Mouse (Mus musculus) lung, postnatal 4 days (tissue): Measurements from ENCODE around the gene Slc17a6.
A peak's percentile ranks its signal among the peaks of the same experiment; 100 is the strongest.

Source experiments
- DNase-seq, 2 experiments: peaks; one replicate each; pipeline ENCODE4 v3.0.0; 2021

Slc17a6 gene

DNA sequence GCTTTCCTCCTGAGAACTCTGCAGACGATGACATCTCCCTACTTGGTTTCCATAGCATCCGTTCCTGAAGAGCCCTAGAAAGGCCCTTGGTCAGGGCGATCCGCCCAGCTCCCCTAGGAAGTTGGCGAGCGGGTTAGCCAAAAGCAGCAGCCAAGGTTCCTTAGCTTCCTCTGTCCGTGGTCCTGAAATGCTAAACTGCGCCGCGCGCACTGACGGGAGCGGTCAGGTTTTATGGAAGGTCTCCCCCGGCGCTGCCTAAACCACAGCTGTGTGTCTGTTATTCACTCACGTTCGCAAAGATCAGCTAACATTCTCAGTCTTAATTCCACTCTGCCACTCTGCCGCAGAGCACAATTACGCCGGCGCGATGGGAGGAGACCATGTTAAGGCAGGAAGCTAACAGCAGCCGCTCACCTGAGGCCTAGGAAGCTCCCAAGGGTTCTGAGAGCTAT, at the start of gene Slc17a6:
Slc17a6 (plus strand) TSS at position 313 of the 452 bp plus-strand sequence.
- peak; percentile 38 to 40 for DNase-seq

DNA sequence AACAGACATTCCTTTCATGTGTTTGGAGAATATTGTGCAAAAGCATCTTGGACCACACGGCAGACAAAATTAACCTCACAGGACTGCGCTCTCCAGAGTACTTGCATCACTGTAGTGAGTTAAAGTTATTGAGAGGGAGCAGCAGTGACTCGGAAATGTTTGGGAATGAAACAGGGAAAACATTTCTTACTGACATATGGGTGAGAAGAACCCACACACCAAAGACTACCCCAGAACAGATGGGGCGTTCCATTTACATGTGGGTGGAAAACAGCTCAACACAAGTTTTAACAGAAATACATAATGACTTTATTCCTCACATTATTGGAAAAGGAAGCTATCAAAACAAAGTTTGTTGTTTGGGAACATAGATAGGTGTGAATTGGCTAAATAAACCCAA, 21.8 kb upstream of the Slc17a6 start:
- no peak for DNase-seq

DNA sequence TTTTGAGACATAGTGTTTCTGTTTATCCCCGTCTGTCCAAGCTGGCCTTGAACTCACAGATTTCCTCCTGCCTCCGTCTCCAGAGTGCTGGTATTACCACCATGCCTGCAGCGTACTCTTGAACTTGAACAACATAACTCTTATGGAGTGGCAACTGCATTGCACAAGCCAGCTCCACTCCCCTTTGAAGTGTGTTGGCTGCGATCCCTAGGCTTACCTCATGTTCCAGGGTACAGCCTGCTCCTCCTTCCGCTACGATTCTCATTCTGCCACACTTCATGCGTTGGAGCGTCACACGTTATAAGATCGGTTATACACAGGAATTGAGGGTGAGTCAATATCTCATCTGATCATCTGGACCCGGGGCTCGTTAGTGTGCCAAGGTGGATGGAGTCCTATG, 18.1 kb upstream of the Slc17a6 start:
- DNase-seq = no peak

DNA sequence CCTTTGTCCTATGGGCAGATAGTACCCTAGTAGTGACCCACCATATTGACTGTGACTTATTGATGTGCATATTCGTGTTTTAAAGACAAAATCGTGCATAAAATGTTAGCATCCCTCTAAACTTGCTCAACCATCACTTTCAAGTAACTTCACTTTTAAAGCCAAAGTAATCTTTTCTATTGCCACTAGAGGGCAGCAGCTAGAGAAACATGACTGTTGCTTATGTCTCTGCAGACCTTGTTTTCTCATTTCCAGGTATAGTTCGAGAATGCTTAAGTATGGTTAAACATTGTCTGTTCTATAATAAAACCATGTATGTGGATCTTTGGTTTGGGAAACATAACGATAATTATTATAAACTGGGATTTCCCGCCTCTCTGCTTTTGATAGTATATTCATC, 7.4 kb upstream of the Slc17a6 start:
- DNase-seq = no peak

DNA sequence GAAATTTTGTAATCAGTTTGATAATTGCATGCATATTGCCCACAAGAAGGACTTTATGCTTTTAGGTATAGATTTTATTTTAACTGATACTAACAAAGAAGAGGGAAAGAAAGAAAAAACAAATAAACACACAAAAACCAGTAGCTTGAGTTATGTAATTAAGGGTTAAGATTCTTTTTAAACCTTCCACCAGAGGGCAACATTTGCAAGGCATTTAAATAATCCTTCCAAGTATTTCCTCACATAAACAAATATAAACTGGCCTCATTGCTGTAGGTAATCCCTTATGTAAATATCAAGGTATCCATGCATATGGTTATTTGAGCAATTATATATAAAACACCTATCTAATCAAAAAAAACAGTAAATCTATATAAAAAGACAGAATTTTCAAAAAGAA, 3.9 kb upstream of the Slc17a6 start:
- DNase-seq = no peak

DNA sequence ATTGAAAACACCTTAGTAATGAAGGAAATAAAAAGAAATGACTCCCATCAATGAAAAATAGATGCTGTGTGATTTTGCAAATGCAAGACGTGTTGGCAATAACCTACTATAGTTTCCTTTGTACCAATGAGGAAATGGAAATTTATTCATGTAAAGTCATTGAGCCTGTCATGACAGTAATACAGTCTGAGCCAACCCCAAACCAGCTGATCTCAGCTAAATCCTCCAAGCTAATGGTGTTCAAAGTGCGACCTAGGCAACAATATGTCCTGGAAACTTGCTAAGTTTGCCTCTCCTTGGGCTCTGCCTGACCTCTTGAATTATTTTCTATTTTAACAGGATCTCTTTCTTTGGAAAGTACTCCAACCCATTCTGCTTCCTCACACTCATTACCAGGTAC, 3.4 kb upstream of the Slc17a6 start:
- DNase-seq = no peak

DNA sequence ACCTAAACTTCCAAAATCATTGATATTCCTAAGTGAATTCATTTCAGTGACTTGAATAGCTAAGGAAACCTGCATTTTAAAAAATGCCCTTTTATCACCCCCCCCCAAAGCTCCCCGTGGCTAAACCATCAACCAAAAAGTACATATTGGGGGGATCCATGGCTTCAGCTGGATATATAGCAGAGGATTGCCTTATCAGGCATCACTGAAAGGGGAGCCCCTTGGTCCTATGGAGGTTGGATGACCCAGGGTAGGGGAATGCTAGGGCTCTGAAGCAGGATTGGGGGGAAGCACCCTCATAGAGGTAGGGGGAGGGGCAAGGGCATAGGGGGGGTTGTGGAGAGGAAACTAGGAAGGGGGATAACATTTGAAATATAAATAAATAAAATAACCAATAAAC, 1.8 kb upstream of the Slc17a6 start:
- DNase-seq = no peak

DNA sequence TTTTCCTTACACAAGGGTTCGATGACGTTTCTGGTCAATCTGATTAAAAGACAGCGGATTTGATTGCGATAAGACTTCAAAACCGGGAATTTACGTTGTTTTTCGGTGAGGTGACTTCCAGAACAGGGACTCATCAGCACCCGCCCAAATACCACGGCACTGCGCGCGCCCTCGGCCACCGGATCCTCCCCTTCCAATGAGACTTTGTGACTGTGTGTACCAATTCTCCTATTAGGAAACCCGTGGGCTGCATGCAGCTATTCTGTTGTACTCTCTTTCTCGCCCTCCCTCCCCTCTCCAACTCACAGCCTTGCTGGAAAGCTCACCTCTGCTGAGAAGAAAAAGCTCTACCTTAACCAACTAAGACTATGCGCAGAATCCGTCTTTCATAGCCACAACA, 390 bp downstream of the Slc17a6 start:
- DNase-seq = no peak

DNA sequence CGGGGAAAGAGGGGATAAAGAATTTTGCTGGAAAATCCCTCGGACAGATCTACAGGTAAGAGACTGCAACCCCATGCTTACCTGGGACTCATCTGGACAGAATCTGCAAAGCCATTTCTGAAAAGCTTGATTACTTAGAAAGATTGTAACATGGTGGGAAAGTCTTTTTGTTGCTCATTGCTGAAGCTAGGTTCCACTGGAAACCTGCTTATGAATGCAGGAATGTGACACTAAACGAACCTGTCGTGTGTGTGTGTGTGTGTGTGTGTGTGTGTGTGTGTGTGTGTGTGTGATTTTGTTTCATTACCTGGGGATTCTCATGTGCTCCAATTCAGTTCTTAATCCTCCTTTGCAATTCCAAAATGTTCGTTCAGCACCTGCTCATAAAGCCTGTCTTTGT, 860 bp downstream of the Slc17a6 start:
- DNase-seq = no peak

DNA sequence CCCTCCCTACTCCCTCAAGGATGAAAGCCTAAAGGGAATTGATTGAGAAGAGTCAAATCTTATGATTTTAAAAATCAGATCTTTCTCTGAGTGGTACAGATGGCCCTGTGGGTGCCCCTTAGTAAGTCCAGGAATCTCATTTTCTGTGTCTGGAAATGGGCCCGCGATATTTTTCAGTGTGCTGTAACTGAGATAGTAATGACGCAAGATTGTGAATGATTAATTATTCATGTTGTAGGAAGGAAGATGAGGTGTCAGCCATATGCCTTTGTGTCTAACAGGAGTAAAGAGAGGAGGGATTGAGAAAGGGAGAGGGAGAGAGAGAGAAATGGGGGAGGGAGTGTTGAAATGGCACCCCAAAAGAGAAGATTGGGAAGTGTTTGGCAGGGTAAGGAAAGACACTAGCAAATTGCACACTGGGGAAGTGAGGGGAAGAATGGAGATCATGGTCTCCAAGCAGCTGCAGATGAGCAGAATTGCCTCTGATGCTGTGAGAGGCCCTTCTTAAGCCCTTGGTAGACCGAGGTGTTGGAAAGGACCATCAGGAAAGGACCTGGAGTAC, 2.6 kb downstream of the Slc17a6 start:
- DNase-seq = no peak

DNA sequence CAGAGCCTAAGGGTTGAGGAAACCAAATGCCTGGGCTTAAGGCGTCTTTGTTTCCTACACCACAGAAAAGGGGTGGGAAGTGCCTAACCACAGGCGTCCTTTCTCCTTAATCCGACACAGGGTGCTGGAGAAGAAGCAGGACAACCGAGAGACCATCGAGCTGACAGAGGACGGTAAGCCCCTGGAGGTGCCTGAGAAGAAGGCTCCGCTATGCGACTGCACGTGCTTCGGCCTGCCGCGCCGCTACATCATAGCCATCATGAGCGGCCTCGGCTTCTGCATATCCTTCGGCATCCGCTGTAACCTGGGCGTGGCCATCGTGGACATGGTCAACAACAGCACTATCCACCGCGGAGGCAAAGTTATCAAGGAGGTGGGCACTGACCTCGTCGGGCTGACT, 3.4 kb downstream of the Slc17a6 start:
- DNase-seq = no peak

DNA sequence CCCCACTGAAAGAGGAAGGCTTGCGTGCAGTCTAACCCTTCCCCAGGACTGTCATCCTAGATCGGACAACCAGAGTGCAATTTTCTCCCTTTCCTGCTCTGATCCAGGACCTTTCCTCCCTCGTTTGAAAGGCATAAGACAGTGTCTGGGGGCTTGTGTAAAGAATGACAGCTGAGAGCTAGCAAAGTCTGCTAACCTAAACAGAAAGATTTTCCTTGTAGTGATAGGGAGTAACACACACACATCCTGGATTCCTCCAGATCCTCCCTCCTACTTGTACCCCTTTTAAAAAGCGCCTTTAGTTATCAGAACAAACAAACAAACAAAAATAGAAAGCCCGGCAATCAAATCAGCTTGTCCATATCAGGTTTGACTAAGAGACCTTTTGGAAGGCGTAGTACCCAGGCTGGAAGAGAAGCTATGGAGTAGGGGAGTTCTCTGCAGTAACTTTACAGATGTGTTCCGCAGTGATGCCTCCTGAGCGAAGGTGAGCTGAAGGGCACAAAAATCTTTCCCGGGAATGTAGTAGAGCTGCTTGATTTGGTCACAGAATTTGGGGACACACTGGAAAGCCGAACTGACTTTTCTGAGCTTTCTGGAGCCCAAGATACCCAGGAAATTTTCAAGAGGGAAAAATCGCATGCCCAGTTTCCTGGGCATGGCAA, 3.9 kb downstream of the Slc17a6 start:
- no peak for DNase-seq

DNA sequence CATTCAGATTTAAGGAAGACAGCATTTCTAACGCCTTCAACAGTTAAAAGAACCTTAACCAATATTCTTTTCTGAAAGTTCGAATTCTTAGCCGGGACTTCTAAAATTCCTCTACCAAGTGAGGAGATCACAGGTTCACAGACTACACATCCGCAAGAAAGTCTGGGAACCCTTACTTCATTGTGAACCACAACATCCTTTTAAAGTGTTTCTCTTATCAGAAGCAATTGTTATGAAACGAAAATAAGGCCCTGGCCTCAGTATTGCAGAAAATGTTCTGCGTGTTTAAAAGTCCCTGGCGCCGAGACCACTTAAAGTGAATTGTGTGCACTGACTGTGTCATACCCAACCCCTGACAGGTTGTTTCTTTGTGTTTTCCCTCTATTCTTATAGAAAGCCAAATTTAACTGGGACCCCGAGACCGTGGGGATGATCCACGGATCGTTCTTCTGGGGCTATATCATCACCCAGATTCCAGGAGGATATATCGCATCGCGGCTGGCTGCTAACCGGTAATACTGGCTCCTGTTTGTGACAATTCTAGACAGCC, 4.7 kb downstream of the Slc17a6 start:
- DNase-seq = no peak

DNA sequence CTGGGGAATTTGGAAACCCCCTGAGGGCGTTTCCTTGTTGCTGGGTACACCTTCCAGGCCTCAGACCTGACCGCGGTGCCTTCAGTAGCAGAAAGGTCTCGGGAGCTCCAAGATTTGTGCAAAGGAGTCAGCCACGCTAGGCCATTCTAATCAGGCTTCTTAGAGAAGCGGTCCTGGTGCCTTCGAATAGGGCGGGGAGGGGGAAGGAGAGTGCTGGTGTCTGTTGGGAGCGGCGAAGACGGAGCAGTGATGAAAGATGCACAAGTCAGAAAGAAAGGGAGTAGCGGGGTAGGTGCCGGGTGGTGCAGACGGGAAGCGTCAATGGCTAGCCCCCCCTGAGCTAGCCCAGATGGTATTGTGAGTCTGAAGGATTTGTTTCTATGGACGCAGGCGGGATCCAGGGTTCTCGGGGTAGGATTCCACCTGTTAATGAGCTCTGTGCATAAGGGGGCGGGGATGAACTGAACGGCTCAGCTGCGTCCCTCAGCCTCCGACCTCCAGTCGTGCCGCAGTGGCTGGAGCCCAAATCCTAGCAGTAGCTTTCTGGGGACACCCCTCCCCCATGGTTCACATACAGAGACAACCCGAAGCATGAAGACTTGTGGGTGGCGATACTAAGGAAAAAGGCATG, 5.3 kb downstream of the Slc17a6 start:
- no peak for DNase-seq

DNA sequence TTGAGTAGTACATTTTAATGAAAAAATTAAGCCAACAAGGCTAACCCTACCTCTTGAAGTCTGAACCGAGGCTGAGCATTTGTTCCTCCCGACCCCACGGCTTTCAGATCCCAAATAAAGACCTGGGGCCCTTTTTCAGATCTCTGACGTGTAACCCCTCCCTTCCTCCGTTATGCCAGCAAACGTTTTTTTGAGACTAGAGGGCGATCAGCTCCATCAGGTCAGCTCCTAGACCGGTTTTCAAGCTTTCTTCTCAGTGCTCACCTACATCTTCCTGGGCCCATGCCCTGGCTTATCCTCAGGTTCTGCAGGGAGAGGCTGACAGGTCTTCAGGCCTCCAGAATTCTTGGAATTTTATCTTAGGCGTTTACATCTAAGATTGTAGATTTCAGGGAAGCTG, 5.9 kb downstream of the Slc17a6 start:
- DNase-seq = no peak

DNA sequence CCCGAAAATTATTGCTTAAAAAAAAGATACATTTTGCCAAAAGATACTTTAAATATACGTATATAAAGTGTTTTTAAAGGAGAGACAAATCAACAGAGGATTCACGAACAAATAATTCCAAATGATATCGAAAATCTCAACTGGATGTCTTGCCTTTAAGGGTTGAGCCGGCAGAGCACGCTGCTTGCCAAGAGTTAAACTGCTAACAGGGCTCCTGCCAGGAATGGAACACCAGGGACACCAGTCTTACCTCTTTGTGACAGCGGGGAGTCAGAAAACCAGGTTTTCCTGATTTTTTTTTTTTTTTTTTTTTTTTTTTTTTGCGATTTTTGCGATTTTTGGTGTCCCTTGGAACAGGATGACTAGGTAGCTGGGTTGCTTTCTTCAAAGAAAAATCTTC, 6.5 kb downstream of the Slc17a6 start:
- DNase-seq = no peak

DNA sequence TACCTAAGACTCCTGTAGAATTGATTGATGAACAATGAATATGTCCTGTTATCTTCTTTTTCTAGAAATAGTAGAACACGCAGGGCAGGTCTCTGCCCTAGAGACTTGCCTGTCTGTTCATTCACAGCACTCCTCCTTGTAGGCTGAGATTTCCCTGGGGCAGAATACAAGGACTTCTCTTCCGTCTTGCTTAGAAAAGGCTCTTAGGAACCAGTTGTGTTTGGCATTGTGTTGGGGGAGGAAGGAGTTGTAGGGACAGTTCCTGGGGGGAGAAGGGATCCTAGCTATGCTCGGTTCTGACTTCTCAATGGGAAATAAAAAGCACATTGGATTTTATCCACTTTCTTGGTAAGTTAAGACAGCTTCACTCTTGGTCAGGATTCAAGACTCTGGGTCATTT, 7.4 kb downstream of the Slc17a6 start:
- no peak for DNase-seq

DNA sequence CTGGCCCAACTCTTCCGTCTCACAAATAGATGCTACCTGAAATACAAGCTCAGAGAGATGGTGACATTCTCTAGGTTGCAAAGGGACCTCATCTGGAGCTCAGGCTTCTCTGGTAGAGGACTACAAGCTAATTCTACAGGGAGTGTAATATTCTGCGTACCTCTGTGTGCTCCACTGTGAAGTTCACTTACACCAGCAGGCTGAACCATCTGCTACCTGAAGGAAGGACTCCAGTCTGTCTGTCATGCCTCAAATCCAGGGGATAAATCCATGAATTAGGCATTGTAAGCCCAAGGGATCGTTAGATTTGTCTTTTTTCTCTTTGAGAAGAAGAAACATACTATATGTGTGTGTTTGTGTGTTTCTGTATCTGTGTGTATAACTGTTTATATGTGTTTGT, 9.4 kb downstream of the Slc17a6 start:
- no peak for DNase-seq

DNA sequence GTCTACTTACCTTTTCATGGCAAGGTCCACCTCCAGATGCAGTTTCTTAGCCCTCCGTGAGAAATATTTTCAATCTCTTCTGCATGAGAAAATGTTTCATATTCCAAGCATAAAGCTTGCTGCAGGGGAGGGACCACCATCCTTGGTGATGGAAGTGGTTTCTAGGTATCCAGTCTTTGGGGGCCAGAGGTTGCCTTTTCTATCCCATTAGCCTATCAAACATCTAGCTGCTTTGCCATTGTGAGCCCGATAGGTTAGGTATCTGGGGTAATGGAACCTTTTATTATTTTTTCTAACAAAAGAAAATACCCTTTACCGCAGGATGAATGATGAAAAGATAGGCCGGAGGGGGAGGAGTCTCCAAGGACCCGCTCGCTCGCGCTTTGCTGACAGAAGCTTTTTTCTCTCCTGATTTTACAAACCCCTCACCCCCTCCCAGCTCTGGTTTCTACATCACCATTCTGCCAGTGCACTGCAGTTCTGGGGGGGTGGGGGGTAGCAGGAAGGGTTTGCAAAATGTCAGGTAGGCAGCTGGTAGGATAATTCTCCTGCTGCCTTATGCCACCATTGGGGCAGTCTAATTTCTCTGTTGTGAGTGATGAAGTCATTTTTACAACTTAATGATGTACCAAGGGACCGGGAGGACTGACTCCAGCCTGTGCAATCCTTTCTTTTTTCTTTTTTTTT, 10.9 kb downstream of the Slc17a6 start:
- DNase-seq = no peak

DNA sequence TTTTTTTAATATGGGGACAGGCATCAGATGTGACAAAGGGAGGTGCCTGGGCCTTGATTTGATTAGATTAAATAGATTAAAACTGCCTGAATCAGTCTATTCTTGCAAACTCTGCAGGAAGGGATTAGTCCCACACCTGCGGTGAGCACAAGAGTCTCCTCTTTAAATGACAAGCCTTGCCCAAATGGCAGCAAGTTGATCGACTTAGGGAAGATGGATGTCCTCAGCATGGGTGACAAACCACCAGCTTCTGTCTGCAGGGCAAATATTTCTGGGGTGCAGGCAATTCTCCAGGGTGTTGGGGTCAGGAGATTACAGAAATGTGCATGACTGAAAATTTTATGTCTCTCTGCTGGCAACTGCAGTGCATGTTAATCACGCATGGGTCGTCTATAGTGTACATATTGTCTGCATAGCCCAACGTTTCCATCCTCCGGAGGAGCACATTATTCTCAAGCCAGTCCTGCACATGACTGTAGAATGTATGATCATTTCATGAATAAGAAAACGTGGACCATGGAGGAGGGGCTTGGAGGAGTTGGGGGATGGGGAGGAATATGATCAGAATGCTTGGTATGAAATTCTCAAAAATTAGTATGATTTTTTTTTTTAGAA, 11.5 kb downstream of the Slc17a6 start:
- no peak for DNase-seq

DNA sequence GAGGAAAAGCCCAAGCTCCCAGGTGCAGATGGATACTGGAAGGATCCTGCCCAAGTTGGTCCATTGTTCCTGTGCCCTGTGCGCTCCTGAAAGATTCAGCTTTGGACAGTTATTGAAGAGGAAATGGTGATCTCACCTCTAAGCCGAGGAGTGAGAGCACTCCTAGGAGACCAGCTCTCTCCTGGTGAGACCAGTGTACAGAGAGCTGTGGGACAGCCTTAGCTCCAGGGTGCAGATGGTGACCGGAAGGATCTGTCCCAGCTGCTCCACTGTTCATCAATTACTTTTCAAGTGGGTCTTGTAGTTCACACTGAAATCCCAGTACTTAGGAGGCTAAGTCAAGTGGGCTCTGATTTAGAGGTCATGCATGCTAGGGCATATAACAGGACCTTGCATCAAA, 35.3 kb downstream of the Slc17a6 start:
- DNase-seq = no peak

DNA sequence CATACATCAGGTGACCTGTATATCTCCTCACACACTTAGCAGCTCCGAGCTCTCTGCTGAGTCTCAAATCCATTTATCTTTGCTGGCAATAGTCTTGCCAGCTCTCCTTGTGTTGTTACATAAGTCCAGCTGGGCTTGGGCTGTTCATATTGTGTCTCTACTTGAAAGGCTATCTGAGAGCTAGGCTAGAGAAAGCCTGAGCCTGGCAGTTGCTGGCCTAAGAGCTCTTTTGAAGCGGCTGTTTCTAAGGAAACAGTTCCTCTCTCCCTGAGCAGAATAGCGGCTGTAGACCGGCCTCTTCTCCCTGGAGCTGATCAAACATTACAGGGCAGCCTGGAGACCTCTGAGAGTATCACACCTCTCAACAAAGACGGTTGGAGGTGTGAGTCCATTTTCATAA, 40.6 kb downstream of the Slc17a6 start:
- DNase-seq = no peak

DNA sequence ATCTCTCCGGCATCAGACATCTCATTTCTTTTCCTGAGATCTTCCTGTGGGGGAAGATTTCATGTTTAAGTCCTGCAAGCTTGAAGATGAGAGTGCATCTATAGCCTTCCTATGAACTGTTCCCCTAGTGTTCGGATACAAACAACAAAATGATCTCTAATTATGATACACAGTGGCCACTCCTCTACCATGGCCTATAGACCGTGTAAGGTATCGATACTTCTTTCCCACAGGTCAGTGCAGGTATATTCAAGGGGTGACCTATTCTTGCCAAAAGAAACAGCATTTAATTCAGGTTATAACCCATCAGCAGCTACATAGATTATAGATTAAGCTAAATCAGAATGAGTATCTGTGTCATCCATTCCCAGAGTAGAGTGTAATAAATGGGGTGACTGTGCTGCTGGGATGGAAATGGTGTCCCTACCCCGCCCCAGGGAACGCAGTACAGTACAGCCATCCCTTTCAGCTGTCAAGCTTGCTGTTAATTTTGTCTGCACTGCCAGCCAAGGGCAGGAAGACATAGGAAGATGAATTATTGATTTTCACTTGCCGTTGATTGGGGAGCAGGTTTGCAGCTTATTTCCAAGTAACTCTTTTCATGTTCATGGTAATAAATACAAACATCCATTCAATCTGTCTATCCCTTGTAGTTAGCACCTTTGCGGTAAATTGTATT, 71.9 kb downstream of the Slc17a6 start:
- no peak for DNase-seq
